Mouse (Mus musculus) sigmoid colon, adult 10 weeks (tissue): ENCODE measurements around the gene Cpne2. TPM values are rescaled to one million over a fixed set of nuclear protein-coding genes. Genes with fewer than 3 reads are reported as not detected.

Source experiments
- polyA plus RNA-seq: library from polyadenylated mRNA; stranded (reverse); fragments of 350-450 nt; fragmentation: Illumina TruSeq; extraction: RNeasy Lipid Tissue Mini Kit (QIAGEN cat#74804); gene quantifications from one replicate; pipeline ENCODE4 v1.2.3, GENCODE M21; 2014; ENCODE audit warnings: low read depth, low replicate concordance

The Cpne2 gene
- polyA plus RNA-seq, result 14.5 TPM

GRCm38 (mm10) chr8:94532873-94533671 lies at the start of gene Cpne2:
TSS of gene Cpne2 (plus strand) at chr8:94532990.

DNA sequence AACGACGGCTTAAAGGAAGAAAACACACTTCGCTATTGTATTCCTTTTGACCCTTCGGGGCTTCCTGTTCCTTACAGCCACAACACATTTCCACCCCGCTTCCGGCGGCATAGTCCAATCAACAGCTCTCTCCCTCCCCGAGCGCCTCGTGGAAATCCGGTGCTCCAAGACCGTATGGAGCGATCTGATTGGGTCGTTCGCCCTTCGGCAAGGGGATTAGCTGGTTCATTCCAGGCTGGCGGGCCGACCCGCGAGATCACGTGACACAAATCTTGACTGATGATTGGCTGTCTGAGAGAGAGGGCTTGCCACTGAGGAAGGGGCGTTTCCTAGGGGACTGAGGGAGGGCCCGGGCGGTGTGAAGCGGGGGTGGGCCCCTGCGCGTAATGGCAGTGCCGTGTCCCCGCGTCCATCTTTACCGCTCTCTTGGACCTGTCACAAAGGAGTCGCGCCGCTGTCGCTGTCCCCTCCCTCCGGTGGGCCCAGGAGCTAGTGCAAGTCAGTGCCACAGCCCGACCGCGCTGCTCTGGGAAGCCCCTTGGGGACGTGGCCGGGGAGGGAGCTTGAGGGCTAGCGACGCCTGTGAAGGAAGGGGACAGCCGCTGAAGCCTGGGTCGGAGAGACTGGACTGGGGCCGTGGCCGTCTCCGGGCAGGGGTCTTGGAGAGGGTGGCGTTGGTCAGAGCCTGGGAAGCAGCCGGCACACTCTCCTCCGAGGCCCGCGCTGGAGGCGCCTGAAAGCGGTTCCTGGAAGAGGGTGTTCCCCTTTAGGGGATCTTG lies 69.0 kb downstream of the Cpne2 start, which contains the start of the genes Rspry1 and Fam192a:
Rspry1 (plus strand) TSS at position 331 of the 779 bp plus-strand sequence.
Fam192a (minus strand) TSS at position 391 of the 779 bp plus-strand sequence.

Other genes starting within 250 kb of the Cpne2 start
- gene Slc12a3, start 203.8 kb upstream of the Cpne2 start, polyA plus RNA-seq, result 0.16 TPM
- 130 TPM for gene Herpud1, start 146.6 kb upstream of the Cpne2 start, polyA plus RNA-seq
- gene Nlrc5, start 98.6 kb upstream of the Cpne2 start, polyA plus RNA-seq, result 11.2 TPM
- gene Rspry1, start 68.9 kb downstream of the Cpne2 start, polyA plus RNA-seq, result 53.1 TPM
- gene Fam192a, start 69.0 kb downstream of the Cpne2 start, polyA plus RNA-seq, result 65.7 TPM
- 245 TPM for gene Arl2bp, start 133.6 kb downstream of the Cpne2 start, polyA plus RNA-seq
- 18.7 TPM for gene Pllp, start 163.3 kb downstream of the Cpne2 start, polyA plus RNA-seq
- gene Ccl22, start 212.6 kb downstream of the Cpne2 start, polyA plus RNA-seq, result 2.3 TPM
- gene Cx3cl1, start 239.0 kb downstream of the Cpne2 start, polyA plus RNA-seq, result 5.1 TPM